Mouse (Mus musculus): ENCODE data around the gene Ptrh2. TPM values are rescaled to one million over a fixed set of nuclear protein-coding genes. Genes with fewer than 3 reads are reported as not detected.

Ptrh2 gene
- polyA plus RNA-seq, 1 experiment from 2014 or later: 36.1 TPM

DNA sequence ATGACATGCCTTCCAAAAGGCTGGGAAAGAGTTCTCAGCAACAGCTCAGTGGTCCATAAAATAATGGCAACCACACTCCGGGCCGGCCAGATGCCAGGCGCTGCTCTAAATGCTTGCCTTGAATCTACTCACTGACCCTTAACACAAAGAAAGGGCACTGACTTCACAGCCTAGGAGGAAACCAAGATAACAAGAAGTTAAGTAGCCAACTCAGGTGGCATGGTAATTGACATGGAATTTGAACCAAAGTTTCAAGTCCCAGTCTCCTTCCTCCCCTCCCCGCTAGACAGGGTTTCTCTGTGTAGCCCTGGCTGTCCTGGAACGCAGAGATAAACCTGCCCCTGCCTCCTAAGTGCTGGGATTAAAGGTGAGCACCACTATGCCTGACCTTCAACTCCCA, 4.8 kb upstream of the Ptrh2 start:
- 0 out of 2 replicates have a peak, but pooled peaks cover 7% of the 10 kb centered on the region for H3K4me1 ChIP-seq (ENCODE audit: control insufficient read depth, insufficient read depth, low read length)
- 80% methylated on average over 5 of the region's 5 CpGs for WGBS
- H3K9ac ChIP-seq (replicated peaks; ENCODE audit: low read depth, low read length): no peak overlapping the region
- H3K27me3 ChIP-seq (ENCODE audit: control insufficient read depth, insufficient read depth, low read length): no peaks in the 10 kb centered on the region
- no peak for ATAC-seq (ENCODE audit: insufficient number of reproducible peaks, insufficient read depth, low FRiP score, low read depth)
- H3K27ac ChIP-seq (ENCODE audit: low read length): no peak overlapping the region
- no peaks in the 10 kb centered on the region for H3K9me3 ChIP-seq (ENCODE audit: control insufficient read depth, low read depth, low read length)
- H3K4me2 ChIP-seq (replicated peaks; ENCODE audit: low read depth, low read length): no peak overlapping the region
- no peaks in the 10 kb centered on the region for H3K36me3 ChIP-seq (ENCODE audit: control insufficient read depth, insufficient read depth, low read length)
- no peak overlapping the region for H3K4me3 ChIP-seq (ENCODE audit: low read depth, low read length)

DNA sequence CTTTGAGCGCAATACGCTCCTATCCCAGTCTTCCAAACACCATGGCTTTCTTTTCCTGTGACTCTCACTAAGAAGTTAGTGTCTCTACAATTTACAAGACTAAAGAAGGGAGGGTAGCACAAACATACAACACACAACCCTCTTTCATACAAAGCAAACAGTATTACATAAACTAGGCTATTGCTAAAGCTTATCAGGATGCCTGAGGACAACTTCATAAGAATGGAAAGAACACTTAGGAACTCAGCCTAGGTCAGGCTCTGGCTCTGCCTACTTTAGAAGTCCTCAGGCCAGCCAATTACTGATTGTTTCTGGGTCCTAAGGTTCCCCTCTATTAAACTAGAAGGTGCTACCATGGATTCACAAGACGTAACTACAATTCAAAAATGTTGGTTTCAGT, 3.1 kb upstream of the Ptrh2 start:
- no peak overlapping the region for H3K27ac ChIP-seq (ENCODE audit: low read length)
- no peak for ATAC-seq (ENCODE audit: insufficient number of reproducible peaks, insufficient read depth, low FRiP score, low read depth)
- WGBS: 95% methylated on average over 3 of the region's 3 CpGs
- no peaks in the 10 kb centered on the region for H3K27me3 ChIP-seq (ENCODE audit: control insufficient read depth, insufficient read depth, low read length)
- H3K36me3 ChIP-seq (ENCODE audit: control insufficient read depth, insufficient read depth, low read length): no peaks in the 10 kb centered on the region
- H3K4me2 ChIP-seq (replicated peaks; ENCODE audit: low read depth, low read length): no peak overlapping the region
- H3K4me3 ChIP-seq (ENCODE audit: low read depth, low read length): no peak overlapping the region
- H3K9me3 ChIP-seq (ENCODE audit: control insufficient read depth, low read depth, low read length): no peaks in the 10 kb centered on the region
- H3K9ac ChIP-seq (replicated peaks; ENCODE audit: low read depth, low read length): no peak overlapping the region
- H3K4me1 ChIP-seq (ENCODE audit: control insufficient read depth, insufficient read depth, low read length): peaks cover 17% of the 10 kb centered on the region; the same call in 1 of the 2 replicates

DNA sequence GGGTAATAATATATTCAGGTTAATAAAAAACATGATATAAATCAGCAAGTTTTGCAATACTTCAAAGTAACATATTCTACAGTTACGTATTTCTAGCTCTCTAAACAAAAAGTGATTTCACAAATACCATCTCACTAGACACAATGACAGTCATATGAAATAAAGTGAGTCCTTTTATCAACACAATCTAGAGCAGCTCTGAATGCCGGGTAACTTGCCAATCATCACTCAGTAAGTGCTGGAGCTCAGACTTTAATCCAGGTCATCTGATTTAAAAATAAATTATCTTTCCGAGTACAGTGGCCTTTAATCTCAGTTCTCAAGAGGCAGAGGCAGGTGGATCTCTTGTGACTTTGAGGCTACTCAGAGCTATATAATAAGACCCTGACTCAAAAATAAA, 2.4 kb upstream of the Ptrh2 start:
- H3K27me3 ChIP-seq (ENCODE audit: control insufficient read depth, insufficient read depth, low read length): no peaks in the 10 kb centered on the region
- peaks cover 17% of the 10 kb centered on the region; the same call in 1 of the 2 replicates for H3K4me1 ChIP-seq (ENCODE audit: control insufficient read depth, insufficient read depth, low read length)
- ATAC-seq (ENCODE audit: insufficient number of reproducible peaks, insufficient read depth, low FRiP score, low read depth): no peak
- H3K4me3 ChIP-seq (ENCODE audit: low read depth, low read length): no peak overlapping the region
- H3K9me3 ChIP-seq (ENCODE audit: control insufficient read depth, low read depth, low read length): no peaks in the 10 kb centered on the region
- H3K4me2 ChIP-seq (replicated peaks; ENCODE audit: low read depth, low read length): no peak overlapping the region
- H3K27ac ChIP-seq (ENCODE audit: low read length): no peak overlapping the region
- no peaks in the 10 kb centered on the region for H3K36me3 ChIP-seq (ENCODE audit: control insufficient read depth, insufficient read depth, low read length)
- H3K9ac ChIP-seq (replicated peaks; ENCODE audit: low read depth, low read length): no peak overlapping the region
- WGBS: 79% methylated on average over 3 of the region's 3 CpGs

DNA sequence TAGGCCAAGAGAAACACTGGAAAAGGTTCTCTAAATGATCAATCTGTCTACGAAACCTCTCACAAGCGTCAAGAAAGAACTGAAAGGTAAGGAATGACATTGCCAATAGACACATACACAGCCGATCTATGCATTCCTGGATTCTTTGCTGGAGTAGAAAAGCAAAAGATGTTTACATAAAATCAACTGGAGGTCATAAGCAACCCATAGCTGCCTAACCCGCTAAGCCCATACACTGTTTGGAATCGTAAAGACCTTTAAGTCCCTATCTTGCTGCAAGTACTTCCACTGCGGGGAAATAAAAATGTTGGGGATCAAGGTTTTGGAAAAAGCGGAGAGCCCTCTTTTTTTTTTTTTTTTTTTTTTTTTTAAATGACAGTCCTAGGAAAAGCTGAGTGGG, 924 bp upstream of the Ptrh2 start:
- WGBS: 26% methylated on average over 7 of the region's 7 CpGs

DNA sequence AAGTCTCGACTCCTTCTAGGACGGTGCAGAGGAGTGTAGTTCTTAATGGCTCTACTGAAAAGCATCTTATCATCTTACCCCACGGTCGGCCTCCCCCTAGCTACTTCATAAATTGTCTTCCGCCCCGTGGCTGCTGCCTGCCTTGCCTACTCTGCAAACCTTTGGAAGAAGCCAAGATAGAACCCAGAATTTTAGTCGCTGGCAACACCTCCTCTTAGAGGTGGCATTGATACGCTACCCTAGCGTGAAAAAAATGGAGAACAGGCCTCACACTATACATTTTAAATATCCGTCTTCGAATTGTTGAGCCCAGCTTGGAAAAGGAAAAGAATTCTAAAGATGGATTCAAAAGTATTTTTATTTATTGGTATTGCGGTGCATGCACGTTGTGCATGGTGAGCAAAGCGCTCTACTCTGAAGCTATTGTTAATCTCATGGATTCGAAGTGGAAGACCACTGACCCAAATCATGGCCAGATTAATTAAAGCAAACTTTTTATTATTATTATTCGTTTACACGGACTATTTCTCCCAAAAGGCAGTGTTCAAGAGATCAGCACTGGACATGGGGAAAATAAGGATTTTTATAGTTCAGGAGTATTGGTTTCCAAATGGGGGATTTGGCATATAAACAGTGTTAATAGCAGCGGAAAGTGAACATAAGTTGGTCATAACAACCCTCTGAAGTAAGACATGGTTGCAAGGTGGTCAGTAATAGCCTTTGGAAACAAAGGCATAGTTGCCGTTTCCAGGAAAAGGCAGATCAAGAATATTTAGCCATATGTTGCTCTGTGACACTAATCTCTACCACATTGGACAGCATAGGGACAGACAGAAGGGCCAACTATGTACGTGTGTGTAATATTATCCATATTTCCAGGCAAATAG, 584 bp downstream of the Ptrh2 start:
- Histone ChIP-seq H3K4me1 (ENCODE audit: control insufficient read depth, insufficient read depth, low read length) (peaks cover 17% of the 10 kb centered on the region; the same call in 1 of the 2 replicates), H3K9me3 (ENCODE audit: control insufficient read depth, low read depth, low read length) (no peaks in the 10 kb centered on the region)

More for the DNA sequence above, 924 bp upstream of the Ptrh2 start:
- H3K9ac ChIP-seq (replicated peaks; ENCODE audit: low read depth, low read length): peak overlapping the region; percentile 68
- peaks cover 17% of the 10 kb centered on the region; the same call in 1 of the 2 replicates for H3K4me1 ChIP-seq (ENCODE audit: control insufficient read depth, insufficient read depth, low read length)
- H3K9me3 ChIP-seq (ENCODE audit: control insufficient read depth, low read depth, low read length): no peaks in the 10 kb centered on the region
- peak overlapping the region; percentile 57 for H3K4me2 ChIP-seq (replicated peaks; ENCODE audit: low read depth, low read length)
- H3K4me3 ChIP-seq (ENCODE audit: low read depth, low read length): peak overlapping the region; percentile 66
- ATAC-seq (ENCODE audit: insufficient number of reproducible peaks, insufficient read depth, low FRiP score, low read depth): no peak
- no peaks in the 10 kb centered on the region for H3K27me3 ChIP-seq (ENCODE audit: control insufficient read depth, insufficient read depth, low read length)
- H3K27ac ChIP-seq (ENCODE audit: low read length): no peak overlapping the region
- peaks cover 6% of the 10 kb centered on the region; the same call in 1 of the 2 replicates for H3K36me3 ChIP-seq (ENCODE audit: control insufficient read depth, insufficient read depth, low read length)

DNA sequence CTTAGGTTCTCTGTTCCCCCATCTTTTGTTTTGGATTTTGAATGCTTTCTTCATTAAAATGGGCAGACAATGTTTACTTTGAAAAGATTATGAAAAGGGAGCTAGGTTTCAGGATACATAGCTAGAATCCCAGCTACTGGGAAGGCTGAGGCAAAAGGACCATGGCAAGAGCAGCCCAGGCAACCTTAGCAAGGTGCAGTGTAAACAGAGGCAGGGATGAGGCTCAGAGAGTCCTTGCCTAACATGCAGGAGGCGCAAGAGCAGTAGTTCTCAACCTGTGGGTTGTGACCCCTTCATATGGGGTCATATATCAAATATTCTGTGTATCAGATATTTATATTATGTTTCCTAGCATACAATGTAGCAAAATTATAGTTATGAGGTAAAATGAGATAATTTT, 1.6 kb downstream of the Ptrh2 start:
- peaks cover 24% of the 10 kb centered on the region; the same call in 1 of the 2 replicates for H3K36me3 ChIP-seq (ENCODE audit: control insufficient read depth, insufficient read depth, low read length)
- peaks cover 17% of the 10 kb centered on the region; the same call in 1 of the 2 replicates for H3K4me1 ChIP-seq (ENCODE audit: control insufficient read depth, insufficient read depth, low read length)
- H3K4me3 ChIP-seq (ENCODE audit: low read depth, low read length): peak overlapping the region; percentile 66; the same call in 1 of the 2 replicates
- H3K4me2 ChIP-seq (replicated peaks; ENCODE audit: low read depth, low read length): peak overlapping the region; percentile 95
- no peaks in the 10 kb centered on the region for H3K27me3 ChIP-seq (ENCODE audit: control insufficient read depth, insufficient read depth, low read length)
- ATAC-seq (ENCODE audit: insufficient number of reproducible peaks, insufficient read depth, low FRiP score, low read depth): no peak
- no peak overlapping the region for H3K27ac ChIP-seq (ENCODE audit: low read length)
- no peaks in the 10 kb centered on the region for H3K9me3 ChIP-seq (ENCODE audit: control insufficient read depth, low read depth, low read length)
- 62% methylated on average over 1 of the region's 1 CpGs for WGBS
- H3K9ac ChIP-seq (replicated peaks; ENCODE audit: low read depth, low read length): peak overlapping the region; percentile 68; the same call in 1 of the 2 replicates

More for the DNA sequence above, 584 bp downstream of the Ptrh2 start:
- peak overlapping the region; percentile 66 for H3K4me3 ChIP-seq (ENCODE audit: low read depth, low read length)
- H3K27ac ChIP-seq (ENCODE audit: low read length): peak overlapping the region; percentile 92
- no peak for ATAC-seq (ENCODE audit: insufficient number of reproducible peaks, insufficient read depth, low FRiP score, low read depth)
- H3K4me2 ChIP-seq (replicated peaks; ENCODE audit: low read depth, low read length): peak overlapping the region; percentile 95
- H3K27me3 ChIP-seq (ENCODE audit: control insufficient read depth, insufficient read depth, low read length): no peaks in the 10 kb centered on the region
- H3K36me3 ChIP-seq (ENCODE audit: control insufficient read depth, insufficient read depth, low read length): peaks cover 15% of the 10 kb centered on the region; the same call in 1 of the 2 replicates
- WGBS: 6% methylated on average over 20 of the region's 20 CpGs
- peak overlapping the region; percentile 68 for H3K9ac ChIP-seq (replicated peaks; ENCODE audit: low read depth, low read length)

DNA sequence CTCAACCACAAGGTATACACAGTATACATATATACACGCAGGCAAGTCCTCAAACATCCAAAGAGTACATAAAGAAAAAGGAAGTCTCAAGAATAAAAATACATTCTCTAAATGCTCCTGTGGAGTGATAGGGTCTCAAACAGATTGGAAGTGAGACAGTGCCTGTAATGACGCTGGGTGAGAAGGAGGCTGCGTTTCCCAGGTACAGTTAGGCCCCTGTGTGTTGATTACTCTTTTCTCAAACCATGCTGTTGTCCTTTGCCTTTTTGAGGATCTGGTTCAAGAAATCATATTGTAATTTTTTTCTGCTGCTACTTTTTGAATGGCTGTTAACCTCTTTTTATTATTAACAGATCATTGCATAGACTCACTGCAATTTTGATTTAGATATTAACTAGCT, 6.6 kb downstream of the Ptrh2 start:
- H3K9me3 ChIP-seq (ENCODE audit: control insufficient read depth, low read depth, low read length): no peaks in the 10 kb centered on the region
- H3K4me1 ChIP-seq (ENCODE audit: control insufficient read depth, insufficient read depth, low read length): peaks cover 1% of the 10 kb centered on the region; the same call in 1 of the 2 replicates
- ATAC-seq (ENCODE audit: insufficient number of reproducible peaks, insufficient read depth, low FRiP score, low read depth): no peak
- H3K27me3 ChIP-seq (ENCODE audit: control insufficient read depth, insufficient read depth, low read length): no peaks in the 10 kb centered on the region
- no peak overlapping the region for H3K9ac ChIP-seq (replicated peaks; ENCODE audit: low read depth, low read length)
- no peak overlapping the region for H3K4me2 ChIP-seq (replicated peaks; ENCODE audit: low read depth, low read length)
- H3K27ac ChIP-seq (ENCODE audit: low read length): no peak overlapping the region
- H3K4me3 ChIP-seq (ENCODE audit: low read depth, low read length): no peak overlapping the region
- peaks cover 61% of the 10 kb centered on the region for H3K36me3 ChIP-seq (ENCODE audit: control insufficient read depth, insufficient read depth, low read length)
- WGBS: 90% methylated on average over 3 of the region's 3 CpGs

DNA sequence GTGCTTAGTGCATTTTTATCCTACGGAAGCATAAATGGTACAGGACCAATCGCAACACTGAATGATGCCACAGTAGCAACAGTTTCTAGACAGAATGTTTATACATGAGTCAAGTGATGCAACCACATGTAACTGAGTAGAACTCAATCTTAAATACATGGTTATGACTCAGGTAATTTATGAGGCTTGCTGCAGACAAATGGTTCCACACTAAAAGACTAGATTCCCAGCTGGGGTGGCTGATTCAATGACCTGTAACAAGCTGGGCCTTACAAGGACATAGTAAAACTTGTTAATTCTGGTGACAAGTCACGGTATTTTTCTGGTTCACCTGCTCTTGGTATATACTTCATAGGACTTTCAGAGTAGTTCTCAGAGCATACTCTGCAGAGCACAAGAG, 7.7 kb downstream of the Ptrh2 start:
- WGBS: 92% methylated on average over 3 of the region's 3 CpGs
- no peaks in the 10 kb centered on the region for H3K27me3 ChIP-seq (ENCODE audit: control insufficient read depth, insufficient read depth, low read length)
- no peaks in the 10 kb centered on the region for H3K4me1 ChIP-seq (ENCODE audit: control insufficient read depth, insufficient read depth, low read length)
- no peak for ATAC-seq (ENCODE audit: insufficient number of reproducible peaks, insufficient read depth, low FRiP score, low read depth)
- no peak overlapping the region for H3K4me2 ChIP-seq (replicated peaks; ENCODE audit: low read depth, low read length)
- no peak overlapping the region for H3K9ac ChIP-seq (replicated peaks; ENCODE audit: low read depth, low read length)
- H3K27ac ChIP-seq (ENCODE audit: low read length): no peak overlapping the region
- H3K36me3 ChIP-seq (ENCODE audit: control insufficient read depth, insufficient read depth, low read length): peaks cover 68% of the 10 kb centered on the region
- no peak overlapping the region for H3K4me3 ChIP-seq (ENCODE audit: low read depth, low read length)
- no peaks in the 10 kb centered on the region for H3K9me3 ChIP-seq (ENCODE audit: control insufficient read depth, low read depth, low read length)
